Mouse (Mus musculus) gastrocnemius, adult 8-10 months (tissue): Measurements from ENCODE around the gene Zfp692. TPM values are rescaled to one million over a fixed set of nuclear protein-coding genes. Genes with fewer than 3 reads are reported as not detected.

Source experiments
- DNase-seq, 2 experiments: peaks; one replicate each; pipeline ENCODE4 v3.0.0; 2022; ENCODE audit warnings: low spot score in 2 of 2
- total RNA-seq, 4 experiments: library from RNA; stranded (reverse); gene quantifications; 2 replicates each; pipeline ENCODE4 v1.2.4; 2022

The Zfp692 gene
- total RNA-seq, 4 experiments from 2014 or later, result 2.5 to 5.3 (median 3.1) TPM

DNA sequence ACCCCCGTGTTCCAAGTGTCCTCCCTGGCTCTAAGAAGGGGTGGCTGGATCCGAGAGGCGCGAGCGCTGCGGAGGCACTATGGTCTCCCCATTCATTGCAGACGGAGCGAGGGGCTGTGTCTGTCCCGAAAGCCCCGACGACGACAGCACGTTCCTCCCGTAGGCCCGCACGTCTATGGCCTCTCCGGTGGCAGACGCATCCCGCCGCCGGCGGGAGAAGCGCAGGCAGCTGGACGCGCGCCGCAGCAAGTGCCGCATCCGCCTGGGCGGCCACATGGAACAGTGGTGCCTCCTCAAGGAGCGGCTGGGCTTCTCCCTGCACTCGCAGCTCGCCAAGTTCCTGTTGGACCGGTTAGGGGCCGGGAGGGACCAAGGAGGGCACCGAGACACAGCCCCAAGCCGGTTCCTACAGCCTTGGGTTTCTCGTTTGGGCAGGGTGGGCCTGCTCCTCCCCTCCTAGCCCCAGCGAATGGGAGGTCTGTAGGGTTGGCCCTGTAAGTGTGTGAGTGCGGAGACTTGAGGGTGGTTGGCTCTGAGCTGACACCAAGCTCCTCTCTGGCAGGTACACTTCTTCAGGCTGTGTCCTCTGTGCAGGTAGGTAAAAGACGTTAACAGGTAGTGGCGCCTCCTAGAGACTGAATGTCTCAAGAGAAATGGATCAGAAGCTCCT, 677 bp downstream of the Zfp692 start:
- peak; percentile 24 to 34 for DNase-seq

DNA sequence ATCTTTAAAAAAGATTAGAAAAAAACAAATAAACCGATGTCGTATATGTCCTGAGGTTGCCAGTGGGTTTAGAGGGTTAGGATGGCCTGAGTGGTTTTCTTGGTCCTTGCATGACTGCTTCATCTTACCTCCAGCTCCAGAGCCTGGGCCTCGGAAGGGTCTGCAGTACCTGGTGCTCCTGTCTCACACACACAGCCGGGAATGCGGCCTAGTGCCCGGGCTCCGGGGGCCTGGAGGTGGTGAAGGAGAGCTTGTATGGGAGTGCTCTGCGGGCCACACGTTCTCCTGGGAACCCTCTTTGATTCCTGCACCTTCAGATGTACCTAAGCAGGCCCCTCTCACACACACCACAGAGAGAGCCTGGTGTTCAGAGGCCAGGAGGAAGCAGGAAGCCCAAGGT, 1.8 kb downstream of the Zfp692 start:
- no peak for DNase-seq

DNA sequence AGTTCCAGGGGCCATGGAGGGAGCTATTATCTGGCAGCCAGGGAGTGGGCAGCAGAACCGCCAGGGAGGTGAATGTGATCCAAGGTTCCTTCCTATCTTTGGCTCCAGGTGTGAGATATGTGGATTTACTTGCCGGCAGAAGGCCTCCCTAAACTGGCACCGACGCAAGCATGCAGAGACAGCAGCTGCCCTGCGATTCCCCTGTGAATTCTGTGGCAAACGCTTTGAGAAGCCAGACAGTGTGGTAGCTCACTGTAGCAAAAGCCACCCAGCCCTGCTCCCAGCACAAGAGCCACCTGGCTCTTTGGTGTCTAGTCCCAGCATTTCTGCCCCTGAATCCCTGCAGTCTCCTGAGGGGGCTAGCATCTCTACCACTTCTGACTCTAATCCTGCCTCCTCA, 7.2 kb downstream of the Zfp692 start:
- no peak for DNase-seq

DNA sequence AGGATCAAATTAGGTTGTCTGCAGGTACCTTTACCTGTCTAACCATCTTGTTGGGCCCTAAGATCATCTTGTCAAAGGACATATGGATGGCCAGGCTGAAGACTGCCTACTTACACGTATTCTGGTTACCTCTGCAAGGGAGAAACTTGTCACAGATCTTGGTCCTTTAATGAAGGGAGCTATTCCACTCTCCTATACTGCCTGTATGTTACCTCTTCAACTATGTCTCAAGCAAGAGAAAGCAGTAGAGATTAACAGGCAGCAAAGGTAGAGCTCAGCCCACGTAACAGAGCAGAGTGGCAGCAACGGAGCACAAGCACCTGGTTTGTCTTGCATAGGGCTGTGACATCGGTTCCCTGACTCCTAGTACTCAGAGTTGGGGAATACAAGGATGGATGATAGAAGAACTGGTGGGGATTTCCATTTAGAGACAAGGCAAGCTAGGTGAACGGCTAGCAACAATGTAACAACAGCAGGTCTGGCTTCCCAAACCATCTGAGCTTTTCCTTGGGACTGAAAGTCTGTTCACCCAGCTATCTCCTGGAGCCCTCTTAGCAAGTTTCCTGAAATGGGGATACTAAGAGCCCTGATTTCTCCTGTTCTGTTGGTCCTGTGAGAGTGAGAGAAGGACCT, 8.8 kb downstream of the Zfp692 start:
- DNase-seq, result no peak

DNA sequence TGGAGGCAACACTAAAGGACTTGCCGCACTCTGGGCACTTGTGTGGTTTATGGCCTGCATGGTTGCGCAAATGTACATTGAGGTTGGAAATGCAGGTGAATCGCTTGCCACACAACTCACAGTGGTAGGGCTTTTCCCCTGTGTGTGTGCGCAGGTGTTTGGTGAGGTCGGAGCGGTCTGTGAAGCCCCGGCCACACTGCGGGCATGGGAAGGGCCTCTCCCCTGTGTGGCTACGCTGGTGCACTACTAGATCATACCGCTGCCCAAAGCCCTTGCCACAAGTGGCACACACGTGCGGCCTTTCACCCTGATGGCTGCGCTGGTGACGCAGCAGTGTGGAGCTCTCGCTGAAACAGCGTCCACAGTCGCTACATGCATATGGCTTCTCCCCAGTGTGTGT, 9.5 kb downstream of the Zfp692 start:
- DNase-seq, result no peak

DNA sequence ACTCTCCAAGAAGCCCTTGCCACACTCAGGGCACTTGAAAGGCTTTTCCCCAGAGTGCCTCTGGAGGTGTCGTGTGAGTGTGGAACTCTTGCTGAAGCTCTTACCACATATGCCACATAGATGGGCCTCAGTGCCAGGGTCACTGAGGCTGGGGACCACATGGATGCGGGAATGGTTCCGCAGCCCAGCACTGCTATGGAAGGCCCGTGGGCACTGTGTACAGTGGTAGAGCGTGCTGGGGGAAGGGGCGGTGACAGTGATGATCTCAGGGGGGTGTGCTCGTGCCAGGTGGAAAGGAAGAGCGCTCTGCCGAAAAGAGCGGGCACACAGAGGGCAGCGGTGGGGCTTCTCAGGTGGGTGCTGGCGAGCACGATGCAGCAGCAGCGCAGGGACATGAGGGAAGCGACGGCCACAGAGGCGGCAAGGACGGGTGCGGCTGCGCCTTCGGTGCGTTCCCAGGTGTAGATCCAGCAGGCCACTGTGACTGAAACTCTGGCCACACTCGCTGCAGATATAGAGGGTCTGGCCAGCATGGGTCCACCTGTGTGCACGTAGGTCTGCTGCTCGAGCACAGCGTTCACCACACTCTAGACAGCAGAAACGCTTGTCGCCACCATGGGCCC, 10.0 kb downstream of the Zfp692 start:
- DNase-seq, result no peak

DNA sequence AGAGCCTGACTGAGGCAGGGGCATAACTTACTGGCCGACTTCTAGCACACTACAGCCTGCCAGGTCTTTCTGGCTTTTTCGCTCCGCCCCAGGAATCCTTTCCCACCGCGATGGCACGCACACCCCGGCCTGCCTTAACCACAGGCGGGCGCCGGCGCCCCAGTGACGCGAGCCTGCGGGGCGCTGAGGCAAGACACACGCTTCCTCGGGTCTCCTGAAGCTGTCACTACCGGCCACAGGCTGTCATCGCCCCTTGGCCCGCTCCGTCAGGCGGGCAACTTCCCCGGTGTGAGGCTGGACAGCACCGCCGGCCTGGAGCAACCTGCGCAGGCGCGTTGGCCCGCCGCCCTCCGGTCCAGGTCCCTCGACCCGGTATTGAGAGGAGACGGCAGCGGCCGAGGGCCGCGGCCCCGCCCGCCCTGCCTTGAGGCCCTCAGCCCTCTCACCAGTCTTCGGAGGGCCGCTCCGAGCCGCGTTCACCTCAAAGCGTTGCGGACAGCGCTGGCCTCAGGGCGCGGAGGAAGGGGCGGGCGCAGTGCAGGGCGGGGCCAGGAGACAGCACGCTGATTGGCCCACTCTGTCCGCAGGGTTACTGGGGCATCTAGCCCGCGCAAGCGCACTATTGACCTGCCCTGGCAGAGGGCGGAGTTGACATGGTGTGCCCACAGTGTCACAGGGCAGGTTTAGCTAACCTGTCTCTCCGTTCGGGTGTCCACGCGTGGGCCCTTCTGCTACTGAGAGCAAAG, 16.1 kb downstream of the Zfp692 start:
- peak; percentile 94 to 97 for DNase-seq

DNA sequence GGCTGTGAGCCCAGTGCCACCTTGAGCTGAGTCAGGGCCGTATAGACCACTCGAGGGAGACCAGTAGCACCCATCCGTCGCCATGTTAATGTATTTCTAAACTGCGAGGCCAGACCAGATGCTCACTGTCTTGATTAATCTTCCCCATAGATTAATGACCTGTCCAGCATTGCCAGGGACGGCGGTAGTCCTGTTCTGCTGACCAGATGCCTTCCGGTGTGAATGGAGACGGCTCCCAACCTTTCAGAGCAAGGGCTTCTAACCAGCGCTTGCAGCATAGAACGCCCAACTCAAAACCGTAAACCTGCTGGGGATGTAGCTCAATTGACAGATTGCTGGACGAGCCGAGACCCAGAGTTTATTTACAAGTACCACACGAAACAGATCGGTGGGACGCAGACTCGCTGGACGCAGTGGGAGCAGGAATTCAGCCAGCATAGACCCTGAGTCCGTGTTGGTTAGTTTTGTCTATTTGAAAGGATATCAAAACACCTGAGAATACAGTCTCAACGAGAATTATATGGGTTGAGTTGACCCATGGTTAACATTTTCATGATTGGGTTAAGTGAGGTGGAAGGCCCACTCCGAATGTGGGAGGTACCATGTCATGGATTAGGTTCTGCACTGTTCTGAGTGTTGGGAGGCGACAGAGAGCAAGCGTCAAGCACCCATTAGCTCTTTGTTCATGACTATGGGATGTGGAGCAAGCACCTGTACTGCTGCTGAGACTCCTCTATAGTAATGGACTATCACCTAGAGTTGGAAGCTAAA, 16.9 kb downstream of the Zfp692 start:
- DNase-seq, result no peak

DNA sequence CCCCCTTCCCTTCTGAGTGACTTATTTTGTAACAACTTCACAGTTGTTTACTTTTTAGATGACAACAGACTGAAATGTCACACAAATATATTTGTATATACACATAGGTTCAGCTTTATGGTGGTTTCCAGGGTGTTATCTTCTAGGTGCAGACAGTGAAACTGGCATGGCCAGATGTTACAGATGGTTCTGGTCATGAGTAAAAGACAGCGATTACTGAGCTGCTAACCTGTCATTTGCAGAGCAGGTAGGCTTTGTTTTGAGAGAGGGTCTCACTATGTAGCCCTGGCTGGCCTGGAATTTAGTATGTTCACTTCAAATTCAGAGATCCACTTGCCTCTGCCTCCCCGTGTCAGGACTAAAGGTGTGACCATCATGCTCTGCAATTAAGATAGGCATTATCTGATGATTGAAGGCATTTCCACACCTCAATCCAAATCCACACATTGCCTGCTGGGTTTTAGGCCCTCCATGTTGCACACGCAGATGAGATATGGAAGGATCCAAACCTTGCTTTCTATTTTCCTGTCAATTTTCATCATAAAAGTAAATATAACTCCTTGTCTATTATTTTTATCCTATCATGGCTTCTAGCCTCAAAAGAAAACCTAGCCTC, 17.9 kb downstream of the Zfp692 start:
- DNase-seq, result no peak

DNA sequence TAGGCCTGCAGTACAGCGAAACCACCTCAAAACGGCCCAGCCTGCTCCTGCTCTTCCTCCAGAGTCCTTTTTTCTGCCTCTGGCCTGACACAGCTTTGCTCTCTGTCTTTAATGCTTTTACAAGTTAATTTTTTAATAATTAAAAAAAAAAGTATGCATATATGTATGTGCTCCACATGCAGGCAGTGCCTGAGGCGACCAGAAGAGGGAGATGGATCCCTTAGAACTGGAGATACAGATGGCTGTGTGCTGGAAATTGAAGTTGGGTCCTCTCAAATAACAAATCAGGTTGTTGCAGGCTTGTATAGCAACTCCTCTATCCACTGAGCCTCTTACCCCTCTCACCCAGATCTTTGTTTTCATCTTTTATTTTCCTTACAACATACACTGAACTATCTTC, 19.9 kb downstream of the Zfp692 start:
- DNase-seq, result no peak

DNA sequence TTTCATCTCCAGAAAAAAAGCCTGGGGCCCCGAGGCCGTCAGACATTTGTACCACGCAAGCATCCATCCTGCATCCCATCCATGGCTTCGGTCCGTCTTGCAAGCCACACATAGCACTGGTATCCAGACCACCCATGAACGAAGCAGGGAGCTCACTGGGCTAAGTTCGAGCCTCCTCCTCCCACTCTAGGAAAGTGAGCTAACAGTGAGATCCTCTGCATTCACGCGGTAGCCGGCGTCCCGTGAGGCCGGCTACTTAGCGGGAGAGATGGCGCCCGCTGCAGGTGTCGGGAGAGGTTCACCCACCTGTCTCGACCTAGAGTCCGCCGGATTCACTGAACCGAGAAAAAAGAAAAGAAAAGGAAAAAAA, 23.0 kb downstream of the Zfp692 start:
- DNase-seq, result peak in 1 of 2 experiments; percentile 12

DNA sequence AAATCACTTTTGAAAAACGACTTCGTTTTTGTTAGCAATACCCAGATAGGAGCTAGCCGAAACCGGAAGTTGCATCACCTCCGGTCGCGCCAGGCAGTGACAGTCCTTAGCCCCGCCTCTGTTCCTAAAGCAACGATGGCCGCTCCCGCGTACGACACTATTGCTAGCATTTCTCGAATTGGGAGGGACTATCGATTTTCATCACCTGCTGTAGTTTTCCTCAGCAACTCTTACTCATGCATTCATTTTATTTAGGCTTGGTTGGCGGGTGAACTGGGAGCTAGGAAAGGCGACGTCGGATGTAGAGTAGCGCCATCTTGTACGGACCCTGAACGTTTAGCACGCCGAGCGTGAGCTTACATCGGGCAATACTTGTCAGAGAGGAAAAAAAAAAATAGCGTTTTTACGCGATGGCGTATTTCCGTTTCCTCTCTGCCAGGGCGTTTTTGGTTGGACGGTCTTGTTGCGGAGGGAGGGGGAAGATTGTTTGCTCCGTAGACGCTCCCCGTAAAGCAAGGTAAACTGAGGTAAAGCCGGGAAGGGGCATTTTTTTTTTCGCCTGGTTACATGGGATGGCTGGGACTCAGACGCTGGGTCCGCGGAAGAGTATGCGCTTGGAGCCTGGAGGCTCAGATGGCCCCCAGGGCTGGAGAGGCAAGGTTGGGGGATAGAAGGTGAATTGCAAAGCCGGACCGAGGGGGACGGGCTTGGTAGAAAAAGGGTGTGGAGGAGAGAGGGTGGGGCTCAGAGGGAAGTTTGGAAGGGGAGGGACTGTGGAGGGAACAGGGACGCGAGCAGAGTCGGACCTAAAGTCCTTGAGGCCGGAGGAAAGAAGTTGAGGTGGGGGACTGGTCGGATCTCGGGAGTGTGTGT, 23.6 kb downstream of the Zfp692 start, which contains the start of the genes Zfp672 and Sh3bp5l:
Gene Zfp672, minus strand, starts transcription at position 64 of the 873 bp plus-strand sequence.
Gene Sh3bp5l, plus strand, starts transcription at position 449 of the 873 bp plus-strand sequence.
- peak; percentile 79 to 81 for DNase-seq

DNA sequence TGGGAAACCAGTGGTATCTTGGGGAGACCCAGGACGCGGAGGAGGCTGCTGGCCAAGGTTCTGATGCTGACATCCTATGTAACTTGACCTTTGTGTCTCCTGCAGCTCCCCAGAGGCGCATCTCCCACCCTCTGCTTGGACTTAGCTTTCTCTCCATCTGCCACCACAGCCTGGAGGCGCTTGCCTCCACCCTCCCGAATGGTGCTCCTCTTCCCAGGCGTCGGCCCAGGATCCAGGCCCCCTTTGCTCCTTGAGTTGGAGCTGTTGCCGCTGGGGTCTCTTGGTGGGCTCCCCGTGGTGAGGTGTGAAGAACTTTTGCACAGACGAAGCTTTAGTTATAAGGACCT, 24.3 kb downstream of the Zfp692 start:
- no peak for DNase-seq

DNA sequence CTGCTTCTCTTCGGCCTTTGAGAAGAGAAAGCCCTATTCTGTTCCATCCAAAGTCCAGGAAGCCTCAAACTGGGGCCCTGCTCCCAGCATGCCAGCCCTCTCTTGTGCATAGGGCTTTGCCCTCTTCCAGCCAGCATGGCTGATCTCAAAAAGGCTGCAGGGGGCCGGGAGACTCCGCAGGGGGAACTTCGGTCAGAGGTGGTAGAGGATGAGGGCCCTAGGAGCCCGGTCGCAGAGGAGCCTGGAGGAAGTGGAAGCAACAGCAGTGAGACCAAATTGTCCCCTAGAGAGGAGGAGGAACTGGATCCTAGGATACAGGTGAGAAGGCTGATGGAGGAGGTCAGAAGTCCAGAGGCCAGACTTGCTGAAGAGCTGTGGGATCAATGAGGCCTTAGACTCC, 24.7 kb downstream of the Zfp692 start:
- DNase-seq, result no peak

DNA sequence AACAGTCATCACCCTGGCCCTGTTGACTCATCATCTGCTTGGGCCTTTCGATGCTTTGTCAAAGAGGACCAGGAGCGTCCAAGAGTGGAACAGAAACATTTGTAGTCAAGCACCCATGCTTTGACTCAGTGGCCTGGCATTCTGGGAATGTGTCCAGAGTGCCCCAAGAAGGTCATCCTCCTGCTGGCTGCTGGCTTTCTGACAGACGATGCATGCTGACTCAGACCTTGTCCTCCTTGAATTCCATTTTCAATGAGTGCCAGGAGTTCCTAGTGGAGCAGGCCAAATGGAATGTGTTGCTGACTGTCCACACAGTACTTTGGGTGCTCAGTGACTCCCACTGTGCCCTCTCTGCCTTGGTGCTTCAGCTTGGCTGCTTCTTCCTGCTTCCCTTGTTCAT, 27.9 kb downstream of the Zfp692 start:
- DNase-seq, result peak; percentile 39 to 61

DNA sequence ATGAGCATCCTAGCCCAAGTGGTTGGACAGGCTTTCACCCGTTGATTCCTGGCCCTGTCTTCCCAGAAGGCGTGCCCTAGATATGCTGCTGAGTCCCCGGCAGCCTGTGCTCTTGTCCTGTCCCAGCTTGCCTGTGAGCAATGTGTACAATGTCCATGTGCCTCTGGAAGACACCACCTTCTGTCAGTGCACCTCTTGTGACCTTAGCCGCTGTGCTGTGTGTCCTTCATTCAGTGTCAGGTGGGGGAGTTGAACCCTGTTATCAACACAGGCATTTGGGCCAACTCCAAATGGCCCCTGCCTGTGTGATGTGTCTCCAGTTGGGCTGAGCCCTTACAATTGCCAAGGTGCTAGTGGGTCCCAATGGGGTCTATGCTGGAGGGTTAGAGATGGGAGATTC, 39.9 kb downstream of the Zfp692 start:
- DNase-seq, result no peak

DNA sequence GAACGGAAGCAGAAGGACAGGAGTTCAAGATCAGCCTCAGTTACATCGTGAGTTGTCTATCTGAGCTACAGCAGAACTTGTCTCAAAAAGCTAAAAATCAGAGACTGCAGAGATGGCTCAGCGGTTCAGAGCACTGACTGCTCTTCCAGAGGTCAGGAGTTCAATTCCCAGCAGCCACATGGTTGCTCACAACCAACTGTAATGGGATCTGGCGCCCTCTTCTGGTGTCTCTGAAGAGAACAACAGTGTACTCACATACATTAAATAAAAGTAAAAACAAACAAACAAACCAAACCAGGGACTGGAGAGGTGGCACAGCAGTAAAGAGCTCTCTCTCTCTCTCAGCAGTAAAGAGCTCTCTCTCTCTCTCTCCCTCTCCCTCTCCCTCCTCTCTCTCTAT, 43.8 kb downstream of the Zfp692 start:
- DNase-seq, result no peak

DNA sequence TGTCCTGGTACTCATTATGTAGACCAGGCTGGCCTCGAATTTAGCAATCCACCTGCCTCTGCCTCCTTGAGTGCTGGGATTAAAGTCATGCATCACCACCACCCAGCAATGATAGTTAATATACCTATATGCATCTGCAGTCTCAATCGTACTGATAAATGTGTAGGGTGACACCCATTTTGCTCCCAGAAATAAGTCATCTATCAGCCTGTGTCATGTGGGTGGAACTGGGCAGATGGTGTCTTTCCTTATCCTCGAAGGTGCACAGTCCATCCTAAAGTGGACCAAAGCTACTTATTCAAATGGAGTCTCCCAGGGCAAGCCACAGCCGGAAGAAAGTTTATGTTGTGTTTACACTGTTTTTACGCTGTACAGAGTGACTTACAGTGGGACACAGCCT, 44.3 kb downstream of the Zfp692 start:
- no peak for DNase-seq

DNA sequence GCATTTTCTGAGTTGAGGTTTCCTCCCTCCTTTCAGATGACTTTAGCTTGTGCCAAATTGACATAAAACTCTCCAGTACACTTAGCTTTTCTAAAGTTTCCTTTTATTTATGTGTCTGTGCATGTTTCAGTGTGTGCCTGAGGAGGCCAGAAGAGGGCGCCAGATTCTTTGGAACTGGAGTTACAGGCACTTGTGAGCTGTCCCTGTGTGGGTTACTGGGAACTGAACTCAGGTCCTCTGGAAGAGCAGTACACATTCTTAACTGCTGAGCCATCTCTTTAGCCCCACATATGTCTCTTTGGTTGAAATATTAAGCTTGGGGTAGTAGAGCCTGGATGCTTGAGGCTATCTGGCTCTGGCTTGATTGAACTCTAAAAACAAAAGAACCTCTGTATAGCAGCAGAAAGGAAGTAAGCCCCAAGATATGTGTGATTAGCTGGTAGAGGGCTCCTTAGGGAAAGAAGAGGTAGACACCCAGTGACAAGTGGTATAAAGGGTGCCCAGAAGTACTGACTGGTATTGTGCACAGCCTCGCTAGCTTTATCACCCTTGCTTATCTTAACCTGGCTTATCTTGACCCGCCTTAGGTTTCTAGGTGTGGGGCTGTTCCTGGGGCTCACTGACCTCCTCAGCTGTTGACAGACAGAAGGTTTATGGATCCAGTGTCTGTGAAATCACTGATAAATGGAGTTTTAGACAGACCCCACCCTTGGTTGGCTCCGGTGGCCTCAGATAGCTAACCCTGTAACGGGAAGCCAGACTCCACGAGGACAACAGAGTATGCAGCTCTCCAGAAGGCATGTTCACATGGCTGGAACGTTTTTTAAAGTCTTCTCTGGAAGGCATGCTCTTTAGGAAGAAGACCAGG, 46.0 kb downstream of the Zfp692 start:
- no peak for DNase-seq
